Mouse (Mus musculus) liver, embryonic 14.5 days (tissue): ENCODE results near the gene Obscn. TPM values are rescaled to one million over a fixed set of nuclear protein-coding genes. Genes with fewer than 3 reads are reported as not detected.

Experiments used
- ATAC-seq: fragments of 200-750 bp; cut with Nextera tagmentation; 2 replicates; pipeline ENCODE4 v1.8.0; 2017; ENCODE audit warnings: moderate number of reproducible peaks, mild to moderate bottlenecking, moderate library complexity; ENCODE audit not compliant: insufficient read depth
- DNase-seq, 3 experiments: peaks; one replicate each; pipeline ENCODE4 v3.0.0-alpha.2; 2012 to 2013; ENCODE audit warnings: low read depth in 3 of 3, low spot score in 3 of 3
- H3K27ac ChIP-seq: fragments of 300-500 bp; sonication (generic); 2 replicates; pipeline ENCODE4 v1.5.1; 2014; ENCODE audit warnings: moderate library complexity, mild to moderate bottlenecking, control low read depth, inconsistent platforms
- H3K27me3 ChIP-seq: fragments of 300-500 bp; sonication (generic); 2 replicates; pipeline ENCODE4 v1.6.1; 2014; ENCODE audit warnings: mild to moderate bottlenecking, low read length, moderate library complexity; ENCODE audit not compliant: control insufficient read depth, insufficient read depth
- H3K36me3 ChIP-seq: fragments of 300-500 bp; sonication (generic); replicated peaks from 2 replicates; pipeline ENCODE4 v1.6.1; 2014; ENCODE audit warnings: low read depth; ENCODE audit not compliant: control insufficient read depth, insufficient read depth
- H3K4me1 ChIP-seq, 2 experiments: fragments of 200-500 bp in 1 of 2; fragments of 300-500 bp in 1 of 2; sonication (generic) in 1 of 2; replicated peaks; 2 replicates each; pipeline ENCODE4 v1.6.1; 2012 to 2014; ENCODE audit warnings: antibody characterized with exemption in 1 of 2, inconsistent platforms in 1 of 2, low read length in 1 of 2; ENCODE audit not compliant: control insufficient read depth in 2 of 2, insufficient read depth in 2 of 2
- H3K4me2 ChIP-seq: fragments of 300-500 bp; sonication (generic); 2 replicates; pipeline ENCODE4 v1.6.1; 2014; ENCODE audit warnings: low read depth, mild to moderate bottlenecking, control low read depth, moderate library complexity
- H3K4me3 ChIP-seq, 2 experiments: fragments of 200-500 bp in 1 of 2; fragments of 300-500 bp in 1 of 2; sonication (generic) in 1 of 2; 2 replicates each; pipeline ENCODE4 v1.5.1; 2012 to 2014; ENCODE audit warnings: low read depth in 2 of 2, low read length in 2 of 2, mild to moderate bottlenecking in 2 of 2, control low read depth in 1 of 2, inconsistent platforms in 1 of 2, moderate library complexity in 1 of 2; ENCODE audit not compliant: insufficient read depth in 1 of 2
- H3K9ac ChIP-seq: fragments of 300-500 bp; sonication (generic); replicated peaks from 2 replicates; pipeline ENCODE4 v1.6.1; 2014; ENCODE audit warnings: mild to moderate bottlenecking, control low read depth, moderate library complexity
- H3K9me3 ChIP-seq: fragments of 300-500 bp; sonication (generic); 2 replicates; pipeline ENCODE4 v1.6.1; 2016; ENCODE audit warnings: low read length, mixed read lengths; ENCODE audit not compliant: control insufficient read depth
- CTCF ChIP-seq: IDR thresholded peaks from 2 replicates; pipeline ENCODE4 v1.5.1; 2016; ENCODE audit warnings: antibody characterized with exemption, low read depth, control low read depth
- EP300 ChIP-seq: IDR thresholded peaks from 2 replicates; pipeline ENCODE4 v1.6.1; 2016; ENCODE audit warnings: antibody characterized with exemption, low read depth
- WGBS: fragments of 180-500 bp; shearing (Covaris S2); extraction: QIAGEN DNeasy Blood & Tissue Kit; methylation state at CpG from one replicate; pipeline ENCODE4 v1.1.7; 2014; ENCODE audit not compliant: insufficient replicate concordance; 5-methylcytosine and 5-hydroxymethylcytosine counted together
- polyA plus RNA-seq, 2 experiments: library from polyadenylated mRNA; depleted of rRNA in 1 of 2; stranded (reverse) in 1 of 2; unstranded in 1 of 2; fragments of >200 nt; fragmentation: Nextera tagmentation in 1 of 2; extraction: Ambion mirVana in 1 of 2; gene quantifications; 2 replicates each; pipeline versions ENCODE4 v1.2.1 to v1.2.3; 2012 to 2014

The Obscn gene
- polyA plus RNA-seq, 2 experiments = 0.06 to 0.11 TPM

- 89% methylated on average over 4 of the region's 4 CpGs for WGBS
These were observed 23.4 kb upstream of the Obscn start for GRCm38 (mm10) chr11:59159558-59159957.

GRCm38 (mm10) chr11:59159099-59159498, 22.9 kb upstream of the Obscn start:
- no peaks in the 10 kb centered on the region for H3K9me3 ChIP-seq
- 89% methylated on average over 13 of the region's 13 CpGs for WGBS
- ATAC-seq (no peak), DNase-seq (no peak)
- H3K27me3 ChIP-seq = no peaks in the 10 kb centered on the region
- H3K4me2 ChIP-seq = no peak overlapping the region
- no peak overlapping the region for H3K4me3 ChIP-seq
- no peak overlapping the region for H3K27ac ChIP-seq
- H3K36me3 ChIP-seq = peaks cover 34% of the 10 kb centered on the region
- no peak overlapping the region for H3K9ac ChIP-seq
- peaks cover 14 to 15% of the 10 kb centered on the region in 2 experiments for H3K4me1 ChIP-seq
- no peak for TF ChIP-seq EP300
- no peak for TF ChIP-seq CTCF

More at GRCm38 (mm10) chr11:59159558-59159957, 23.4 kb upstream of the Obscn start:
- H3K27ac ChIP-seq = no peak overlapping the region
- H3K4me3 ChIP-seq = no peak overlapping the region
- ATAC-seq (no peak), DNase-seq (no peak)
- no peak for TF ChIP-seq EP300
- TF ChIP-seq CTCF = no peak
- H3K27me3 ChIP-seq = no peaks in the 10 kb centered on the region
- H3K4me2 ChIP-seq = no peak overlapping the region
- peaks cover 34% of the 10 kb centered on the region for H3K36me3 ChIP-seq
- H3K4me1 ChIP-seq = peaks cover 16 to 17% of the 10 kb centered on the region in 2 experiments
- no peaks in the 10 kb centered on the region for H3K9me3 ChIP-seq
- H3K9ac ChIP-seq = no peak overlapping the region

GRCm38 (mm10) chr11:59155900-59156299, 19.7 kb upstream of the Obscn start:
- Histone ChIP-seq H3K9me3 (no peaks in the 10 kb centered on the region), H3K4me1 (no peaks in the 10 kb centered on the region), H3K27me3 (no peaks in the 10 kb centered on the region), H3K9ac (no peak overlapping the region), H3K4me3 (no peak overlapping the region), H3K4me2 (no peak overlapping the region), H3K27ac (no peak overlapping the region), H3K36me3 (peaks cover 29% of the 10 kb centered on the region)
- WGBS = 95% methylated on average over 5 of the region's 5 CpGs
- ATAC-seq (no peak), DNase-seq (no peak)
- TF ChIP-seq CTCF = no peak
- no peak for TF ChIP-seq EP300

GRCm38 (mm10) chr11:59154220-59154619, 18.0 kb upstream of the Obscn start:
- no peak for DNase-seq
- no peaks in the 10 kb centered on the region for H3K9me3 ChIP-seq
- H3K27ac ChIP-seq = no peak overlapping the region
- TF ChIP-seq EP300 (no peak), CTCF (no peak)
- no peak overlapping the region for H3K4me2 ChIP-seq
- ATAC-seq = no peak
- no peak overlapping the region for H3K4me3 ChIP-seq
- 83% methylated on average over 7 of the region's 7 CpGs for WGBS
- no peak overlapping the region for H3K9ac ChIP-seq
- H3K36me3 ChIP-seq = peaks cover 26% of the 10 kb centered on the region
- no peaks in the 10 kb centered on the region for H3K4me1 ChIP-seq
- H3K27me3 ChIP-seq = no peaks in the 10 kb centered on the region

GRCm38 (mm10) chr11:59151729-59152128, 15.5 kb upstream of the Obscn start:
- Histone ChIP-seq H3K4me3 (no peak overlapping the region), H3K36me3 (peaks cover 6% of the 10 kb centered on the region; the same call in 1 of the 2 replicates), H3K4me1 (no peaks in the 10 kb centered on the region), H3K9me3 (no peaks in the 10 kb centered on the region), H3K27me3 (no peaks in the 10 kb centered on the region), H3K27ac (no peak overlapping the region), H3K4me2 (no peak overlapping the region), H3K9ac (no peak overlapping the region)
- no peak for TF ChIP-seq EP300
- peak; percentile 64 for TF ChIP-seq CTCF
- 26% methylated on average over 3 of the region's 3 CpGs for WGBS
- ATAC-seq (no peak), DNase-seq (peak in 1 of 3 experiments; percentile 37)
